Mouse (Mus musculus) liver, adult 2 months (tissue): ENCODE data around the gene Glis2. TPM values are rescaled to one million over a fixed set of nuclear protein-coding genes. Genes with fewer than 3 reads are reported as not detected.

ENCODE experiments used
- DNase-seq: peaks from one replicate; pipeline ENCODE4 v3.0.0-alpha.2; 2011; ENCODE audit warnings: low read depth, low spot score; ENCODE audit errors: extremely low read depth
- H3K27ac ChIP-seq: fragments of 200-500 bp; replicated peaks from 2 replicates; pipeline ENCODE4 v1.5.1; 2012; ENCODE audit warnings: low read depth, mild to moderate bottlenecking, control low read depth, inconsistent platforms, low read length; ENCODE audit not compliant: insufficient read depth
- H3K27me3 ChIP-seq: fragments of 200-500 bp; 2 replicates; pipeline ENCODE4 v1.6.1; 2012; ENCODE audit warnings: mild to moderate bottlenecking, moderate library complexity, low read length, inconsistent platforms; ENCODE audit not compliant: control insufficient read depth, insufficient read depth
- H3K36me3 ChIP-seq: fragments of 200-500 bp; 2 replicates; pipeline ENCODE4 v1.6.1; 2012; ENCODE audit warnings: low read length, inconsistent platforms; ENCODE audit not compliant: control insufficient read depth, insufficient read depth
- H3K4me1 ChIP-seq: fragments of 200-500 bp; 2 replicates; pipeline ENCODE4 v1.6.1; 2011; ENCODE audit warnings: low read length; ENCODE audit not compliant: control insufficient read depth, insufficient read depth
- H3K4me3 ChIP-seq: fragments of 200-500 bp; 2 replicates; pipeline ENCODE4 v1.5.1; 2011; ENCODE audit warnings: low read depth, mild to moderate bottlenecking, control low read depth, low read length, moderate library complexity; ENCODE audit not compliant: insufficient read depth
- H3K79me2 ChIP-seq: fragments of 200-500 bp; 2 replicates; pipeline ENCODE4 v1.6.1; 2012; ENCODE audit warnings: inconsistent platforms, mild to moderate bottlenecking, low read length, moderate library complexity; ENCODE audit not compliant: control insufficient read depth, insufficient read depth
- H3K9ac ChIP-seq: fragments of 200-500 bp; 2 replicates; pipeline ENCODE4 v1.6.1; 2012; ENCODE audit warnings: low read depth, mild to moderate bottlenecking, control low read depth, inconsistent platforms, low read length
- CTCF ChIP-seq: fragments of 200-500 bp; IDR thresholded peaks from 2 replicates; pipeline ENCODE4 v1.5.1; 2011; ENCODE audit warnings: low read depth, low read length, control low read depth
- POLR2A ChIP-seq: fragments of 200-500 bp; IDR thresholded peaks from 2 replicates; pipeline ENCODE4 v1.6.1; 2011; ENCODE audit warnings: low read length, control low read depth; ENCODE audit not compliant: insufficient read depth; ENCODE audit errors: extremely low read depth
- WGBS: fragments of 180-500 bp; shearing (Covaris S2); methylation state at CpG from one replicate; pipeline ENCODE4 v1.1.7; 2018; 5-methylcytosine and 5-hydroxymethylcytosine counted together
- polyA plus RNA-seq: library from polyadenylated mRNA; depleted of rRNA; stranded (reverse); fragments of >200 nt; gene quantifications from 2 replicates; pipeline ENCODE4 v1.2.3, GENCODE M21; 2012
- total RNA-seq: library from RNA; depleted of rRNA; stranded (reverse); fragments of >200 nt; gene quantifications from 2 replicates; pipeline ENCODE4 v1.2.3, GENCODE M21; 2014

The Glis2 gene
- total and polyA plus RNA-seq, 2 experiments: 0.55 to 2.5 TPM

DNA sequence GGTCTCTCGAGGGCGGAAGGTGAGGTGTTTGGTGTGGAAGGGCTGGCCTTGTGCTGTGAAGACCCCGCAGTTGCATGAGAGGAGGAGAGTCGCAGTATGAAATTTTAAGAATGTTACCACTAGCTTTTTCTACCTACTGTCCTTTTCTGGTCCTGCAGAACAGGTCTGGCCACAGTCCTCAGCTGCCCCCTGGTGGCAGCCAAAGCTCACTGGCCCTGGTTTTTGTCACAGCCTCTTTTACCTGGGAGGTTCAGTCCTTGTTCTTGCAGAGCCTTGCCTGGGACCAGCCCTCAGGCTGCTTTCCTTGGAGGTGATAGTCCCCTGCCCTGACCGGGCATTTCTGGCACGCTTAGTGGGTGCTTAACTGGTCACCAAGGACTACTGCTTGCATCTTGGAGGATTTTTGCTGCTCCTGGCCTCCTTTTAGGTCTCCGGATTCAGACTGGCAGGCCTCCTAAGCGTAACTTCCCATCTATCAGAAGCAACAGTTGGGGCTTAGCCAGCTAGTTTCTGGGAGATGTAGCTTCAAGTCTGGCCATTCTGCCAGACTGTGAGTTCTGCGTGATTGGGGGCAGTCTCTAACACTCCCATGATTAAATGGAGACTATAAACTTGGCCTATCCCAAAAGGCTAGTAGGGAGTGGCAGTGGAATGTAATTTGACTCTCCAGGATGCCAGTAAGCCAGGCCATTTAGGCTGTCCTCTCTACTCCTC lies 13.5 kb downstream of the Glis2 start:
- Histone ChIP-seq H3K27ac (no peak overlapping the region), H3K27me3 (no peaks in the 10 kb centered on the region), H3K36me3 (no peaks in the 10 kb centered on the region), H3K79me2 (no peaks in the 10 kb centered on the region), H3K4me3 (no peak overlapping the region), H3K9ac (no peak overlapping the region), H3K4me1 (no peaks in the 10 kb centered on the region)
- peak; percentile 99 for TF ChIP-seq CTCF
- no peak for TF ChIP-seq POLR2A
- DNase-seq: peak; percentile 62
- 53% methylated on average over 9 of the region's 9 CpGs for WGBS

DNA sequence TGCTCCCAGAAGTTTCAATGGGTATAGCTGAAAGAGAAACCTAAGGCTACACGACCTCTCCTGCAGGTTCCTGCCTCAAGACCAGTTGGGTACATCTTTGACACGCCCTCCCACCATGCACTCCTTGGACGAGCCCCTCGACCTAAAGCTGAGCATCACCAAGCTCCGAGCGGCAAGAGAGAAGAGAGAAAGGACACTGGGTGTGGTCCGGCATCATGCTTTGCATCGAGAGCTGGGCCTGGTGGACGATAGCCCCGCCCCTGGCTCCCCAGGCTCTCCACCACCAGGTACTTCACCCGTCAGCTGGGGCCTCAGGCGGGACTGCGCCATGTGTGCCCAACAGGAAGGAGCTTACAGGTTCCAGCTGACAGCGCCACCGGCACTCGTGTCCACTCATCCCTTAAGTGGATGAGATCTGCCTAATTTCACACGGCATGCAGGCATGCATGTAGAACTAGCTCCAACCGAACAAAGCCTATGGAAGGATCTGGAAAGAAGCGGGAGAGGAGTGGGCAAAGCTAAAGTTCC lies 14.1 kb downstream of the Glis2 start:
- Histone ChIP-seq H3K79me2 (no peaks in the 10 kb centered on the region), H3K36me3 (no peaks in the 10 kb centered on the region), H3K27me3 (no peaks in the 10 kb centered on the region), H3K4me3 (no peak overlapping the region), H3K9ac (no peak overlapping the region), H3K27ac (no peak overlapping the region), H3K4me1 (no peaks in the 10 kb centered on the region)
- DNase-seq: no peak
- WGBS: 88% methylated on average over 19 of the region's 19 CpGs
- TF ChIP-seq POLR2A (no peak), CTCF (no peak)

DNA sequence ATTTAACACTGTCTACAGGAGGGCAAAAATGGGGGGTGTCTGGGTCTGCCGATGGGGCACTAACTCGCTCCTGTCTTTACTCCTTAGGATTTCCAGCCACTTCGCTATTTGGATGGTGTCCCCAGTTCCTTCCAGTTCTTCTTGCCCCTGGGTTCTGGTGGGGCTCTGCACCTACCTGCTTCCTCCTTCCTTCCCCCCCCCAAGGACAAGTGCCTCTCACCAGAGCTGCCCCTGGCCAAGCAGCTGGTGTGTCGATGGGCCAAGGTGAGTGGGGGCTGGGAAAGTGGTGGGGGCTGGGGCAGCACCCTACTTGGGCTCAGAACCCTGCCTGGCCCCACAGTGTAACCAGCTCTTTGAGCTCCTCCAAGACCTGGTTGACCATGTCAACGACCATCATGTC lies 16.7 kb downstream of the Glis2 start:
- no peaks in the 10 kb centered on the region for H3K27me3 ChIP-seq
- TF ChIP-seq POLR2A (no peak), CTCF (no peak)
- DNase-seq: no peak
- H3K27ac ChIP-seq: no peak overlapping the region
- peaks cover under 1% of the 10 kb centered on the region; the same call in 1 of the 2 replicates for H3K36me3 ChIP-seq
- no peak overlapping the region for H3K9ac ChIP-seq
- H3K79me2 ChIP-seq: no peaks in the 10 kb centered on the region
- H3K4me3 ChIP-seq: no peak overlapping the region
- WGBS: 81% methylated on average over 5 of the region's 5 CpGs
- H3K4me1 ChIP-seq: peaks cover 5% of the 10 kb centered on the region; the same call in 1 of the 2 replicates

DNA sequence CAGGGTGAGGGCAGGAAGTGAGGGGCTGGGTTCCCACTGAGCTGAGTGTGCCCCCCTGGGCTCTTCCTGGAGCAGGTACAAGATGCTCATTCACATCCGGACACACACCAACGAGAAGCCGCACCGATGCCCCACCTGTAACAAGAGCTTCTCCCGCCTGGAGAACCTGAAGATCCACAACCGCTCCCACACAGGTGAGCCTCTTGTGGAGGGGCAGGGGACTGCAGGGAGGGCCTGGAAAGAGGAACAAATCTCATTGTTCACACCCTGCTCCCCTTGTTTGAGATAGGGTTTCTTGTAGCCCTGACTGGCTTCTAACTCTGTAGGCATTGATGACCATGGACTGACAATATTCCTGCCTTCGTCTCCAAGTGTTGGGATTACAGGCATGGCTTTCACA lies 17.2 kb downstream of the Glis2 start:
- Histone ChIP-seq H3K27ac (no peak overlapping the region), H3K4me1 (peaks cover 5% of the 10 kb centered on the region; the same call in 1 of the 2 replicates), H3K79me2 (no peaks in the 10 kb centered on the region), H3K9ac (no peak overlapping the region), H3K36me3 (peaks cover 2% of the 10 kb centered on the region; the same call in 1 of the 2 replicates), H3K27me3 (no peaks in the 10 kb centered on the region), H3K4me3 (no peak overlapping the region)
- 97% methylated on average over 7 of the region's 7 CpGs for WGBS
- no peak for DNase-seq
- TF ChIP-seq POLR2A: no peak
- TF ChIP-seq CTCF: no peak

DNA sequence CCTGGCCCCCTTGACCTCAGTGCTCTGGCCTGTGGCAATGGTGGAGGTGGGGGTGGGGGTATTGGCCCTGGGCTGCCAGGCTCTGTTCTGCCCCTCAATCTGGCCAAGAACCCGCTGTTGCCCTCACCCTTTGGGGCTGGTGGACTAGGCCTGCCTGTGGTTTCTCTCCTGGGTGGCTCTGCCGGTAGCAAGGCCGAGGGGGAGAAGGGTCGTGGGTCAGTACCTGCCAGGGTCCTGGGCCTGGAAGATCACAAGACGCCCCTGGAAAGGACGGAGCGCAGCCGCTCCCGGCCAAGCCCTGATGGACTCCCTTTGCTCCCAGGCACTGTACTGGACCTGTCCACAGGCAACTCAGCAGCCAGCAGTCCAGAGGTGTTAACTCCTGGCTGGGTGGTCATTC lies 19.2 kb downstream of the Glis2 start:
- no peak for TF ChIP-seq CTCF
- no peak for TF ChIP-seq POLR2A
- Histone ChIP-seq H3K27me3 (no peaks in the 10 kb centered on the region), H3K36me3 (peaks cover 2% of the 10 kb centered on the region; the same call in 1 of the 2 replicates), H3K4me1 (peaks cover 5% of the 10 kb centered on the region; the same call in 1 of the 2 replicates), H3K79me2 (no peaks in the 10 kb centered on the region), H3K9ac (no peak overlapping the region), H3K27ac (no peak overlapping the region), H3K4me3 (no peak overlapping the region)
- WGBS: 96% methylated on average over 9 of the region's 9 CpGs
- DNase-seq: no peak

DNA sequence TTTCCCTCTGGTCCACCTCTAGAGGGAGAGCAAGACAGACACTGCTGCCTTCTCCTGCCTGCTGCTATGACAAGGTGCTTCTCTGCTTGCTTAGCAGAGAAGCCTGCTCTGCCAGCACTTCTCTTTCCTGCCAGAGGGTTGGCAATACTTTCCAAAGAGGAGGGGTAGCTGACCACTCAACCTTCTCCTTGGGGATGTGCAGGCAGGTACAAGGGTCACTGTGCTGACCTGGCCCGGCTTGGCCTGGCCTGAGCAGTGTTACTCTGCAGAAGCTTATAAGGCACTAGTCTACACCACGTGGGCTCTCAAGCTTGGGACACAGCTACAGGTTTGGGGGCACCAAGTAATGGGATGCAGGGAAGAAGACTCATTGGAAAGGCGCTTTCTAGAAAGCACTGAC lies 20.1 kb downstream of the Glis2 start:
- Histone ChIP-seq H3K4me1 (peaks cover 5% of the 10 kb centered on the region; the same call in 1 of the 2 replicates), H3K9ac (no peak overlapping the region), H3K79me2 (no peaks in the 10 kb centered on the region), H3K36me3 (peaks cover 2% of the 10 kb centered on the region; the same call in 1 of the 2 replicates), H3K27me3 (no peaks in the 10 kb centered on the region), H3K4me3 (no peak overlapping the region), H3K27ac (no peak overlapping the region)
- 46% methylated on average over 3 of the region's 3 CpGs for WGBS
- TF ChIP-seq POLR2A (no peak), CTCF (no peak)
- peak; percentile 78 for DNase-seq
